Mouse (Mus musculus) hematopoietic stem cell, adult 5-6 weeks (primary cell): ENCODE measurements around the gene Amer3. TPM values are rescaled to one million over a fixed set of nuclear protein-coding genes. Genes with fewer than 3 reads are reported as not detected.
"Not testable (repeated sequence)": the region's sequence is repeated elsewhere in the genome, so short reads cannot be mapped to it uniquely, and the experiment has no call there.

Experiments
- ATAC-seq, 2 experiments: fragments of 125-278 bp in 1 of 2; replicated peaks in 1 of 2; 2 replicates each; pipeline ENCODE4 v1.8.0; 2016 to 2017; ENCODE audit warnings: inconsistent platforms in 2 of 2, mild to moderate bottlenecking in 2 of 2, moderate number of reproducible peaks in 2 of 2, low read depth in 1 of 2, moderate TSS enrichment in 1 of 2; ENCODE audit not compliant: low FRiP score in 2 of 2, poor library complexity in 2 of 2, severe bottlenecking in 2 of 2, insufficient read depth in 1 of 2, low TSS enrichment in 1 of 2
- total RNA-seq: library from RNA; stranded (forward); fragments of 172-1452, 232-1000 nt; gene quantifications from 2 replicates; pipeline ENCODE4 v1.2.3, GENCODE M21; 2017

Gene Amer3
- total RNA-seq, 1 experiment from 2014 or later = not detected

- ATAC-seq = no peak
These were observed 5.3 kb downstream of the Amer3 start for GRCm38 (mm10) chr1:34584736-34585135.

- no peak for ATAC-seq
These were observed 8.0 kb downstream of the Amer3 start for GRCm38 (mm10) chr1:34587298-34588096.

- ATAC-seq = no peak
These were observed 20.5 kb downstream of the Amer3 start for GRCm38 (mm10) chr1:34600000-34600399.

- no peak for ATAC-seq
These were observed 22.0 kb downstream of the Amer3 start for GRCm38 (mm10) chr1:34601323-34602047.

- peak; percentile 89 to 94 for ATAC-seq
These were observed 22.9 kb downstream of the Amer3 start for GRCm38 (mm10) chr1:34602363-34602762.

- ATAC-seq = no peak
These were observed 34.3 kb downstream of the Amer3 start for GRCm38 (mm10) chr1:34613801-34614200.

GRCm38 (mm10) chr1:34620116-34620515 is 40.7 kb downstream of the Amer3 start:
- ATAC-seq = not testable (repeated sequence)

- ATAC-seq = not testable (repeated sequence)
These were observed 41.3 kb downstream of the Amer3 start for GRCm38 (mm10) chr1:34620761-34621160.

GRCm38 (mm10) chr1:34635711-34636110 is 56.3 kb downstream of the Amer3 start:
- no peak for ATAC-seq

Other genes starting within 250 kb of the Amer3 start
- 49.9 and 52.8 TPM in 2 replicates for gene Ccdc115, start 140.0 kb upstream of the Amer3 start, total RNA-seq
- 23.6 and 36.7 TPM in 2 replicates for gene Imp4, start 139.8 kb upstream of the Amer3 start, total RNA-seq
- gene Ptpn18, start 119.9 kb upstream of the Amer3 start, total RNA-seq = 186 and 621 TPM in 2 replicates
- 0.40 TPM in 1 of 2 replicates, not detected in the other for gene Prss39, start 81.2 kb upstream of the Amer3 start, total RNA-seq
- 0.40 and 1.9 TPM in 2 replicates for gene Cfc1, start 44.0 kb upstream of the Amer3 start, total RNA-seq
- gene Prss40, start 18.7 kb upstream of the Amer3 start, total RNA-seq = not detected in 2 replicates